Mouse (Mus musculus) stomach, postnatal 0 days (tissue): ENCODE measurements around the gene Zbtb16. TPM values are rescaled to one million over a fixed set of nuclear protein-coding genes. Genes with fewer than 3 reads are reported as not detected.

Experiments
- ATAC-seq: fragments of 200-750 bp; cut with Nextera tagmentation; 2 replicates; pipeline ENCODE4 v1.8.0; 2017; ENCODE audit not compliant: low FRiP score, low TSS enrichment
- DNase-seq: peaks from one replicate; pipeline ENCODE4 v3.0.0-alpha.2; 2016; ENCODE audit warnings: low spot score
- H3K27ac ChIP-seq: fragments of 300-500 bp; sonication (generic); replicated peaks from 2 replicates; pipeline ENCODE4 v1.5.1; 2014; ENCODE audit warnings: mild to moderate bottlenecking, control low read depth
- H3K27me3 ChIP-seq: fragments of 300-500 bp; sonication (generic); 2 replicates; pipeline ENCODE4 v1.6.1; 2014; ENCODE audit warnings: low read length; ENCODE audit not compliant: control insufficient read depth, insufficient read depth
- H3K36me3 ChIP-seq: fragments of 300-500 bp; sonication (generic); 2 replicates; pipeline ENCODE4 v1.6.1; 2014; ENCODE audit warnings: low read length, mixed read lengths; ENCODE audit not compliant: control insufficient read depth, insufficient read depth
- H3K4me1 ChIP-seq: fragments of 300-500 bp; sonication (generic); replicated peaks from 2 replicates; pipeline ENCODE4 v1.6.1; 2014; ENCODE audit warnings: antibody characterized with exemption; ENCODE audit not compliant: control insufficient read depth, insufficient read depth
- H3K4me2 ChIP-seq: fragments of 300-500 bp; sonication (generic); replicated peaks from 2 replicates; pipeline ENCODE4 v1.6.1; 2014; ENCODE audit warnings: low read depth, mild to moderate bottlenecking, control low read depth, moderate library complexity
- H3K4me3 ChIP-seq: fragments of 300-500 bp; sonication (generic); 2 replicates; pipeline ENCODE4 v1.5.1; 2014; ENCODE audit warnings: low read depth, low read length, control low read depth
- H3K9ac ChIP-seq: fragments of 300-500 bp; sonication (generic); 2 replicates; pipeline ENCODE4 v1.6.1; 2014; ENCODE audit warnings: mild to moderate bottlenecking, low read length, control low read depth, mixed read lengths
- H3K9me3 ChIP-seq: fragments of 300-500 bp; sonication (generic); 2 replicates; pipeline ENCODE4 v1.6.1; 2016; ENCODE audit warnings: low read length; ENCODE audit not compliant: control insufficient read depth
- CTCF ChIP-seq: IDR thresholded peaks from 2 replicates; pipeline ENCODE4 v1.5.1; 2016; ENCODE audit warnings: antibody characterized with exemption, low read depth, mild to moderate bottlenecking, moderate library complexity
- EP300 ChIP-seq: optimal IDR thresholded peaks from 2 replicates; pipeline ENCODE3; 2016; ENCODE audit warnings: antibody characterized with exemption
- WGBS: fragments of 180-500 bp; shearing (Covaris S2); extraction: QIAGEN DNeasy Blood & Tissue Kit; methylation state at CpG from one replicate; pipeline ENCODE4 v1.1.7; 2014; 5-methylcytosine and 5-hydroxymethylcytosine counted together
- polyA plus RNA-seq: library from polyadenylated mRNA; unstranded; fragments of >200 nt; fragmentation: Nextera tagmentation; extraction: Ambion mirVana; gene quantifications from 2 replicates; pipeline ENCODE4 v1.2.1, GENCODE M21; 2015

Zbtb16 gene
- polyA plus RNA-seq, 1 experiment from 2014 or later, result 1.7 TPM

- H3K4me2 ChIP-seq, result no peak overlapping the region
- no peak overlapping the region for H3K4me3 ChIP-seq
- 0 out of 2 replicates have a peak overlapping the region, but pooled peaks have one; percentile 53 for H3K27ac ChIP-seq
- ATAC-seq, result no peak
- H3K9ac ChIP-seq, result no peak overlapping the region
- H3K27me3 ChIP-seq, result no peaks in the 10 kb centered on the region
- DNase-seq, result no peak
- 77% methylated on average over 5 of the region's 5 CpGs for WGBS
- TF ChIP-seq CTCF (no peak), EP300 (no peak)
- H3K36me3 ChIP-seq, result peaks cover 3% of the 10 kb centered on the region; the same call in 1 of the 2 replicates
- no peaks in the 10 kb centered on the region for H3K9me3 ChIP-seq
- no peaks in the 10 kb centered on the region for H3K4me1 ChIP-seq
These were observed 124.2 kb downstream of the Zbtb16 start for GRCm38 (mm10) chr9:48711826-48712225.

GRCm38 (mm10) chr9:48711296-48711781 is 124.7 kb downstream of the Zbtb16 start:
- H3K36me3 ChIP-seq, result no peaks in the 10 kb centered on the region
- 0 out of 2 replicates have a peak overlapping the region, but pooled peaks have one; percentile 53 for H3K27ac ChIP-seq
- H3K9ac ChIP-seq, result no peak overlapping the region
- no peak for ATAC-seq
- peaks cover 2% of the 10 kb centered on the region; the same call in 1 of the 2 replicates for H3K4me1 ChIP-seq
- WGBS, result 34% methylated on average over 9 of the region's 9 CpGs
- no peaks in the 10 kb centered on the region for H3K27me3 ChIP-seq
- TF ChIP-seq EP300 (no peak), CTCF (no peak)
- no peak overlapping the region for H3K4me2 ChIP-seq
- DNase-seq, result no peak
- H3K4me3 ChIP-seq, result no peak overlapping the region
- no peaks in the 10 kb centered on the region for H3K9me3 ChIP-seq

GRCm38 (mm10) chr9:48710355-48711295 is 125.4 kb downstream of the Zbtb16 start:
- WGBS, result 42% methylated on average over 17 of the region's 17 CpGs
- Histone ChIP-seq H3K36me3 (no peaks in the 10 kb centered on the region), H3K4me1 (peaks cover 3% of the 10 kb centered on the region; the same call in 1 of the 2 replicates), H3K27ac (no peak overlapping the region), H3K27me3 (no peaks in the 10 kb centered on the region), H3K9ac (no peak overlapping the region), H3K4me3 (no peak overlapping the region), H3K9me3 (no peaks in the 10 kb centered on the region), H3K4me2 (no peak overlapping the region)
- no peak for DNase-seq
- no peak for TF ChIP-seq CTCF
- no peak for TF ChIP-seq EP300
- ATAC-seq, result no peak

GRCm38 (mm10) chr9:48707824-48708229 is 128.2 kb downstream of the Zbtb16 start:
- Histone ChIP-seq H3K4me3 (no peak overlapping the region), H3K27me3 (no peaks in the 10 kb centered on the region; the same call in 1 of the 2 replicates), H3K36me3 (no peaks in the 10 kb centered on the region), H3K9ac (no peak overlapping the region), H3K4me2 (no peak overlapping the region), H3K9me3 (no peaks in the 10 kb centered on the region), H3K27ac (peak overlapping the region; percentile 89), H3K4me1 (peaks cover 3% of the 10 kb centered on the region; the same call in 1 of the 2 replicates)
- ATAC-seq (0 out of 2 replicates have a peak, but pooled peaks have one; percentile 6), DNase-seq (no peak)
- WGBS, result 63% methylated on average over 6 of the region's 6 CpGs
- TF ChIP-seq CTCF (no peak), EP300 (no peak)

- TF ChIP-seq EP300 (peak; percentile 78), CTCF (no peak)
- Histone ChIP-seq H3K9ac (peak overlapping the region; percentile 35; the same call in 1 of the 2 replicates), H3K9me3 (no peaks in the 10 kb centered on the region), H3K27me3 (no peaks in the 10 kb centered on the region; the same call in 1 of the 2 replicates), H3K27ac (peak overlapping the region; percentile 89), H3K4me1 (peaks cover 3% of the 10 kb centered on the region; the same call in 1 of the 2 replicates), H3K4me3 (no peak overlapping the region), H3K4me2 (no peak overlapping the region), H3K36me3 (no peaks in the 10 kb centered on the region)
- 21% methylated on average over 14 of the region's 14 CpGs for WGBS
- ATAC-seq (peak; percentile 88), DNase-seq (peak; percentile 69)
These were observed 128.7 kb downstream of the Zbtb16 start for GRCm38 (mm10) chr9:48707134-48707823.
